Comparison of ENCODE assay signal across 11 mouse cellular contexts in the genomic region with DNA sequence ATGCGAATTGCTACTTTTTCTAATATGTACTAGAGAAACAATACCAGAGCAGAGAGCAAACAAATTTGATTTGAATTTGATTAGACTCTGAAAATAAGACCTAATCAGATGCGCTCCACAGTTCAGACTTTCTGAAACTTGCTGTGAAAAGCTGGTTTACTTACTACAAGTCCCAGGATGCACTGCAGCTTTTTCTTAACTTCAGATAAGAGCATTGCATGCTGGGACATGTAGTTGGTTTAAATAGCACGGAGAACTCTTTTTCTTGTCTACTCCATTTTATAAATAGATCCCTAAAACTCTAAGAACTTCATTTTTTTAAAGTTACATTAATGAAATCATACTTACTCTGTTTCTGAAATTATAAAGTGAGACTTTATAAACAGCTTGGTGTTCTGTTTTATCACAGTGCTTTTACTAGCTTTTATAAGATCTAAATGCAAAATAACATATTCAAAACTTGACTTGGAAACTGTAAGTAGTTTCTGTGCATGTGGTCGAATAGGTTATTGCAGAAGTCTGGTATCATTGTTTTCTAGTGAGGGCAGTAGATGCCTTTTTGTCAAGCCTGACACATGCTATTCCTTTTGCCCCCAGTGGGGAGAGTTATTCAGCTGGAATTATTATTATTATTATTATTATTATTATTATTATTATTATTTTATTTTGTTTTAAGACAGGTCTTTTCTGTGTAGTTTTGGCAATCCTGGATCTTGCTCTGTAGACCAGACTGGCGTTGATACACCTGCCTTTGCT.
DNase-seq lines count a peak whose midpoint lies in the region; ATAC-seq and TF ChIP-seq lines count a peak whose summit lies in the region.
"Had no signal": no experiment of that assay in that cellular context is flagged by ENCODE, and none has a peak within 500 bp of the region (broad histone marks: within the 10 kb centered on the region; RNA-seq: fewer than 3 reads in every experiment).

No protein-coding gene starts in this region.

- H3K36me3 ChIP-seq in kidney, adult 2 months (ENCODE audit: control insufficient read depth, insufficient read depth, low read length), result no peaks in the 10 kb centered on the region
- no peaks in the 10 kb centered on the region for H3K36me3 ChIP-seq in kidney, embryonic 15.5 days
- H3K36me3 ChIP-seq in liver, embryonic 12.5 days, result no peaks in the 10 kb centered on the region
- H3K36me3 ChIP-seq in splenic B cell, adult 2 months (ENCODE audit: control insufficient read depth, insufficient read depth, low read length, poor library complexity, severe bottlenecking), result peaks cover 2% of the 10 kb centered on the region; the same call in 1 of the 2 replicates
- H3K36me3 ChIP-seq: embryonic facial prominence, embryonic 12.5 days; limb, embryonic 15.5 days; stomach, embryonic 15.5 days had no signal

- TF ChIP-seq CTCF in kidney, adult 2 months (conservative IDR thresholded peaks at IDR 0.05; ENCODE audit: insufficient read depth, insufficient read length, low read depth, low read length), result no peak

- peak; percentile 71 for DNase-seq in kidney, adult 2 months
- peak; percentile 22 for DNase-seq in urinary bladder, postnatal 25 days (ENCODE audit: low spot score)
- DNase-seq in urinary bladder, postnatal 4 days (ENCODE audit: low spot score in 2 of 2), result no peak
- DNase-seq in embryo, embryonic 11 days, result peak; percentile 83
- DNase-seq in splenic B cell, adult 2 months (ENCODE audit: low read depth, low spot score), result peak; percentile 85
- DNase-seq in right cerebral cortex, postnatal 4 days, result no peak

- WGBS in kidney, adult 2 months, result 63% methylated on average over 5 of the region's 5 CpGs
- 76% methylated on average over 5 of the region's 5 CpGs for WGBS in kidney, embryonic 15.5 days
- WGBS in liver, embryonic 12.5 days (ENCODE audit: insufficient replicate concordance), result 58% methylated on average over 5 of the region's 5 CpGs

- H3K27ac ChIP-seq in kidney, adult 2 months (ENCODE audit: insufficient read depth, low read depth, low read length), result no peak overlapping the region
- no peak overlapping the region for H3K27ac ChIP-seq in kidney, embryonic 15.5 days
- no peak overlapping the region for H3K27ac ChIP-seq in liver, embryonic 12.5 days
- H3K27ac ChIP-seq: embryonic facial prominence, embryonic 12.5 days; limb, embryonic 15.5 days; stomach, embryonic 15.5 days had no signal

- no peak overlapping the region for H3K4me3 ChIP-seq in kidney, adult 2 months (ENCODE audit: insufficient read depth, low read depth, low read length)
- H3K4me3 ChIP-seq in kidney, embryonic 15.5 days (replicated peaks), result no peak overlapping the region
- H3K4me3 ChIP-seq in liver, embryonic 12.5 days, result no peak overlapping the region
- H3K4me3 ChIP-seq: embryonic facial prominence, embryonic 12.5 days; limb, embryonic 15.5 days; stomach, embryonic 15.5 days had no signal

- no peak for ATAC-seq in kidney, embryonic 15.5 days (replicated peaks; ENCODE audit: low FRiP score)
- ATAC-seq in liver, embryonic 12.5 days, result 0 out of 2 replicates have a peak, but pooled peaks have one; percentile 46

- H3K4me2 ChIP-seq in kidney, embryonic 15.5 days, result no peak overlapping the region
- H3K4me2 ChIP-seq in liver, embryonic 12.5 days, result no peak overlapping the region
- H3K4me2 ChIP-seq: embryonic facial prominence, embryonic 12.5 days; limb, embryonic 15.5 days; stomach, embryonic 15.5 days had no signal

- no peaks in the 10 kb centered on the region for H3K27me3 ChIP-seq in kidney, adult 2 months (replicated peaks; ENCODE audit: control insufficient read depth, insufficient read depth, low read length)
- no peaks in the 10 kb centered on the region for H3K27me3 ChIP-seq in kidney, embryonic 15.5 days
- H3K27me3 ChIP-seq in liver, embryonic 12.5 days (replicated peaks), result no peaks in the 10 kb centered on the region
- no peaks in the 10 kb centered on the region for H3K27me3 ChIP-seq in splenic B cell, adult 2 months (ENCODE audit: control insufficient read depth, insufficient read depth, low read length, poor library complexity, severe bottlenecking)
- H3K27me3 ChIP-seq: embryonic facial prominence, embryonic 12.5 days; limb, embryonic 15.5 days; stomach, embryonic 15.5 days had no signal

- H3K4me1 ChIP-seq in kidney, adult 2 months (ENCODE audit: control insufficient read depth, insufficient read depth, low read length), result peaks cover 1% of the 10 kb centered on the region; the same call in 1 of the 2 replicates
- peaks cover 18% of the 10 kb centered on the region for H3K4me1 ChIP-seq in kidney, embryonic 15.5 days
- H3K4me1 ChIP-seq in liver, embryonic 12.5 days, result peaks cover 19% of the 10 kb centered on the region

- H3K9ac ChIP-seq in kidney, embryonic 15.5 days, result no peak overlapping the region
- H3K9ac ChIP-seq in liver, embryonic 12.5 days, result no peak overlapping the region
- H3K9ac ChIP-seq: embryonic facial prominence, embryonic 12.5 days; limb, embryonic 15.5 days; stomach, embryonic 15.5 days had no signal

- no peak for TF ChIP-seq POLR2A in kidney, adult 2 months (IDR thresholded peaks at IDR 0.05; ENCODE audit: low read depth, low read length)

- H3K9me3 ChIP-seq in kidney, embryonic 15.5 days (replicated peaks), result no peaks in the 10 kb centered on the region
- H3K9me3 ChIP-seq in liver, embryonic 12.5 days (replicated peaks), result no peaks in the 10 kb centered on the region
- H3K9me3 ChIP-seq: embryonic facial prominence, embryonic 12.5 days; limb, embryonic 15.5 days; stomach, embryonic 15.5 days had no signal

Comparison
In these comparisons a context has a peak if more than half of its experiments do, and no peak if none do; other contexts are left out.
1. DNase-seq: peak in kidney, adult 2 months (single experiment), urinary bladder, postnatal 25 days (single experiment), embryo, embryonic 11 days (single experiment) and splenic B cell, adult 2 months (single experiment); none in urinary bladder, postnatal 4 days (0 of 2) and right cerebral cortex, postnatal 4 days (single experiment).